Mouse (Mus musculus) thymus, adult 2 months (tissue): ENCODE data around the gene Gm10837. TPM values are rescaled to one million over a fixed set of nuclear protein-coding genes. Genes with fewer than 3 reads are reported as not detected.
"Not testable (repeated sequence)": the region's sequence is repeated elsewhere in the genome, so short reads cannot be mapped to it uniquely, and the experiment has no call there.

Source experiments
- DNase-seq: peaks from one replicate; pipeline ENCODE4 v3.0.0; 2021
- H3K27ac ChIP-seq: fragments of 200-500 bp; 2 replicates; pipeline ENCODE4 v1.5.1; 2012; ENCODE audit warnings: low read length, control low read depth; ENCODE audit not compliant: control insufficient read depth, insufficient read depth
- H3K27me3 ChIP-seq: fragments of 200-500 bp; 2 replicates; pipeline ENCODE4 v1.6.1; 2012; ENCODE audit warnings: mild to moderate bottlenecking, low read length, moderate library complexity, mixed read lengths; ENCODE audit not compliant: control insufficient read depth, insufficient read depth
- H3K36me3 ChIP-seq: fragments of 200-500 bp; 2 replicates; pipeline ENCODE4 v1.6.1; 2012; ENCODE audit warnings: mild to moderate bottlenecking, low read length, moderate library complexity; ENCODE audit not compliant: control insufficient read depth, insufficient read depth
- H3K4me1 ChIP-seq: fragments of 200-500 bp; replicated peaks from 2 replicates; pipeline ENCODE4 v1.6.1; 2012; ENCODE audit warnings: low read length; ENCODE audit not compliant: control insufficient read depth, insufficient read depth
- H3K4me3 ChIP-seq: fragments of 200-500 bp; 2 replicates; pipeline ENCODE4 v1.5.1; 2012; ENCODE audit warnings: mild to moderate bottlenecking, low read length, control low read depth, moderate library complexity; ENCODE audit not compliant: control insufficient read depth, insufficient read depth
- CTCF ChIP-seq: fragments of 200-500 bp; IDR thresholded peaks from 2 replicates; pipeline ENCODE4 v1.5.1; 2012; ENCODE audit warnings: mild to moderate bottlenecking, control low read depth, low read length, moderate library complexity, borderline replicate concordance; ENCODE audit not compliant: control insufficient read depth, poor library complexity, insufficient read depth; ENCODE audit errors: extremely low read depth
- POLR2A ChIP-seq: fragments of 200-500 bp; IDR thresholded peaks from 2 replicates; pipeline ENCODE4 v1.6.1; 2012; ENCODE audit warnings: mild to moderate bottlenecking, low read length, control low read depth, moderate library complexity; ENCODE audit not compliant: control insufficient read depth, poor library complexity, insufficient read depth; ENCODE audit errors: extremely low read depth
- WGBS: fragments of 180-500 bp; shearing (Covaris S2); methylation state at CpG from one replicate; pipeline ENCODE4 v1.1.7; 2018; 5-methylcytosine and 5-hydroxymethylcytosine counted together
- polyA plus RNA-seq: library from polyadenylated mRNA; depleted of rRNA; stranded (reverse); fragments of >200 nt; gene quantifications from 2 replicates; pipeline ENCODE4 v1.2.3, GENCODE M21; 2012

Gene Gm10837
- polyA plus RNA-seq, 1 experiment: not detected

GRCm38 (mm10) chr14:122461500-122461899 lies 28.9 kb upstream of the Gm10837 start:
- H3K4me3 ChIP-seq: no peak overlapping the region
- H3K27me3 ChIP-seq: peaks cover 23% of the 10 kb centered on the region
- WGBS: 74% methylated on average over 3 of the region's 3 CpGs
- DNase-seq: no peak
- no peak for TF ChIP-seq POLR2A
- no peak for TF ChIP-seq CTCF
- no peak overlapping the region for H3K27ac ChIP-seq
- H3K36me3 ChIP-seq: no peaks in the 10 kb centered on the region
- H3K4me1 ChIP-seq: peaks cover 22% of the 10 kb centered on the region; the same call in 1 of the 2 replicates

- H3K4me1 ChIP-seq: peaks cover 22% of the 10 kb centered on the region; the same call in 1 of the 2 replicates
- H3K27ac ChIP-seq: no peak overlapping the region
- WGBS: 82% methylated on average over 9 of the region's 9 CpGs
- TF ChIP-seq POLR2A (no peak), CTCF (no peak)
- H3K27me3 ChIP-seq: peaks cover 23% of the 10 kb centered on the region
- H3K4me3 ChIP-seq: no peak overlapping the region
- DNase-seq: no peak
- H3K36me3 ChIP-seq: no peaks in the 10 kb centered on the region
Observed at GRCm38 (mm10) chr14:122461966-122462365, 28.4 kb upstream of the Gm10837 start.

- peaks cover 22% of the 10 kb centered on the region; the same call in 1 of the 2 replicates for H3K4me1 ChIP-seq
- H3K4me3 ChIP-seq: no peak overlapping the region
- TF ChIP-seq CTCF (no peak), POLR2A (no peak)
- H3K36me3 ChIP-seq: no peaks in the 10 kb centered on the region
- 70% methylated on average over 17 of the region's 17 CpGs for WGBS
- peaks cover 23% of the 10 kb centered on the region for H3K27me3 ChIP-seq
- no peak overlapping the region for H3K27ac ChIP-seq
- DNase-seq: no peak
Observed at GRCm38 (mm10) chr14:122462689-122463079, 27.7 kb upstream of the Gm10837 start.

- Histone ChIP-seq H3K4me1 (peaks cover 22% of the 10 kb centered on the region; the same call in 1 of the 2 replicates), H3K36me3 (no peaks in the 10 kb centered on the region), H3K27ac (no peak overlapping the region), H3K27me3 (peaks cover 23% of the 10 kb centered on the region), H3K4me3 (peak overlapping the region; percentile 27)
- WGBS: 9% methylated on average over 40 of the region's 40 CpGs
- TF ChIP-seq CTCF (no peak), POLR2A (no peak)
- no peak for DNase-seq
Observed at GRCm38 (mm10) chr14:122463080-122463691, 27.2 kb upstream of the Gm10837 start.

- H3K36me3 ChIP-seq, DNase-seq, H3K27ac ChIP-seq: not testable (repeated sequence)
- peaks cover 26% of the 10 kb centered on the region for H3K27me3 ChIP-seq
- under 1% methylated on average over 55 of the region's 58 CpGs for WGBS
- peaks cover 22% of the 10 kb centered on the region; the same call in 1 of the 2 replicates for H3K4me1 ChIP-seq
- H3K4me3 ChIP-seq: peak overlapping the region; percentile 27
Observed at GRCm38 (mm10) chr14:122463734-122464341, 26.5 kb upstream of the Gm10837 start.

- Histone ChIP-seq H3K27ac (no peak overlapping the region), H3K4me3 (peak overlapping the region; percentile 25; the same call in 1 of the 2 replicates), H3K36me3 (no peaks in the 10 kb centered on the region), H3K4me1 (peaks cover 22% of the 10 kb centered on the region; the same call in 1 of the 2 replicates), H3K27me3 (peaks cover 26% of the 10 kb centered on the region)
- DNase-seq: no peak
- WGBS: under 1% methylated on average over 62 of the region's 62 CpGs
- no peak for TF ChIP-seq CTCF
- no peak for TF ChIP-seq POLR2A
Observed at GRCm38 (mm10) chr14:122464351-122464762, 26.0 kb upstream of the Gm10837 start.
